Mouse (Mus musculus): ENCODE measurements around the gene Olfr297.

Gene Olfr297

DNA sequence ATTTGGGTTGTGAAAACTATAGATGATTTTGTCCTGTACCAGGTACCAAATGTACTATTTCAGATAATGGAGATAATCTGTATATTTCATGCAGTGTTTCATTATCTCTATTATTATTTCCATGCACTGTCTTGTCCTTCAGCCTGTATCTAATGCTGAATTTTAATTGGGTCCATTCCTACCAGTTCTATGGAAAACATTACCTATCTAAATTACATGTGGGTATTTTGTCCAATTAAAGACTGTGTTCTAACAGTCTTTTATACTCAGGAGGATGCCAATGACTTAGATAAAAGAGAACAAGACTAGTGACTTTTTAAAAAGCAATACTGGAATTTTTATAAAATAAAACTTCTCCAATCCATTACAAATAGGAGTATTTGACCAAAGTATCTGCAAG, at the start of gene Olfr297:
Gene Olfr297, plus strand, starts transcription at position 301 of the 400 bp plus-strand sequence.
- DNase-seq (ENCODE audit: low read depth, low spot score), result no peak

DNA sequence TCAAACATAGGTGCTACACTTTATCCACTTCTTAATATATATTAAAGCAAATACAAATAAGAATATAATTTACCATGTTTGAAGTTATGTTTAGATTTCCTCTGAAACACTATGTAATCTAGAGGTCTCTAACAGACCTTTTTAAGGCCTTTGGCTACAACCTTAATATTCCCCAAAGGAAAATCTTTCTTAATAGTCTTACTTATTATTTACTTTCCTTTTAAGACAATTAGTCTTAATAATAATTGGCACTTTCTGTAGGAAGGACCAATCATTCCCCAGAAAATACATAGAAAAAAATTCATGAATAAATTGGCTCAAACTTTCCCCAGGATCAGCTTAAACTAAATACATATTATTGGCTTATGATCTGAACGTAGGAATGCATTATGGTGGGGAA, 27.4 kb upstream of the Olfr297 start, which contains the start of gene Olfr298:
Gene Olfr298, minus strand, starts transcription at position 101 of the 400 bp plus-strand sequence.
- no peak for DNase-seq (ENCODE audit: low read depth, low spot score)
